Mouse (Mus musculus) ES-E14 (cell line): Measurements from ENCODE around the gene Tacc2. TPM values are rescaled to one million over a fixed set of nuclear protein-coding genes. Genes with fewer than 3 reads are reported as not detected.
"Not testable (repeated sequence)": the region's sequence is repeated elsewhere in the genome, so short reads cannot be mapped to it uniquely, and the experiment has no call there.

ENCODE experiments used
- DNase-seq: peaks from one replicate; pipeline ENCODE4 v3.0.0-alpha.2; 2013; ENCODE audit warnings: low read depth, low spot score
- H3K27ac ChIP-seq: 2 replicates; pipeline ENCODE4 v1.5.1; 2012; ENCODE audit warnings: low read depth, mild to moderate bottlenecking, low read length, moderate library complexity, mixed read lengths; ENCODE audit not compliant: poor library complexity, insufficient read depth, severe bottlenecking
- H3K36me3 ChIP-seq: 2 replicates; pipeline ENCODE4 v1.6.1; 2012; ENCODE audit warnings: mild to moderate bottlenecking, low read length, moderate library complexity, mixed read lengths; ENCODE audit not compliant: control insufficient read depth, poor library complexity, insufficient read depth, severe bottlenecking
- H3K4me1 ChIP-seq, 2 experiments: fragments of 150-350 bp in 1 of 2; sonication (generic) in 1 of 2; 2 replicates each; pipeline ENCODE4 v1.6.1; 2012; ENCODE audit warnings: low read length in 2 of 2, mild to moderate bottlenecking in 1 of 2, mixed read lengths in 1 of 2; ENCODE audit not compliant: control insufficient read depth in 2 of 2, insufficient read depth in 2 of 2, poor library complexity in 1 of 2
- H3K4me3 ChIP-seq, 2 experiments: fragments of 150-350 bp in 1 of 2; sonication (generic) in 1 of 2; 2 replicates each; pipeline ENCODE4 v1.5.1; 2012; ENCODE audit warnings: low read length in 2 of 2, low read depth in 1 of 2, mild to moderate bottlenecking in 1 of 2, mixed read lengths in 1 of 2; ENCODE audit not compliant: insufficient read depth in 1 of 2, poor library complexity in 1 of 2, severe bottlenecking in 1 of 2
- H3K9ac ChIP-seq: 2 replicates; pipeline ENCODE4 v1.6.1; 2012; ENCODE audit warnings: low read depth, mild to moderate bottlenecking, low read length, mixed read lengths; ENCODE audit not compliant: poor library complexity, insufficient read depth, severe bottlenecking
- H3K9me3 ChIP-seq: fragments of 150-350 bp; sonication (generic); 2 replicates; pipeline ENCODE4 v1.6.1; 2012; ENCODE audit warnings: low read depth, mild to moderate bottlenecking, low read length; ENCODE audit not compliant: control insufficient read depth, insufficient read depth
- CHD2 ChIP-seq: IDR thresholded peaks from 2 replicates; pipeline ENCODE4 v1.6.1; 2014; ENCODE audit warnings: mild to moderate bottlenecking, low read depth, low read length, inconsistent platforms
- HCFC1 ChIP-seq: IDR thresholded peaks from 2 replicates; pipeline ENCODE4 v1.6.1; 2012; ENCODE audit warnings: low read length, inconsistent platforms, borderline replicate concordance; ENCODE audit not compliant: insufficient read depth
- MAFK ChIP-seq: IDR thresholded peaks from 2 replicates; pipeline ENCODE4 v1.6.1; 2014; ENCODE audit warnings: mild to moderate bottlenecking, low read depth, low read length, inconsistent platforms; ENCODE audit not compliant: insufficient read depth
- ZC3H11A ChIP-seq: IDR thresholded peaks from 2 replicates; pipeline ENCODE4 v1.6.1; 2012; ENCODE audit warnings: low read depth, mild to moderate bottlenecking, inconsistent platforms, low read length, borderline replicate concordance
- ZNF384 ChIP-seq: IDR thresholded peaks from 2 replicates; pipeline ENCODE4 v1.6.1; 2012; ENCODE audit warnings: low read depth, low read length, inconsistent platforms
- in situ Hi-C, 2 experiments: fragments of 600-800 bp; cut with MboI; formaldehyde crosslinking; loops; one replicate each; pipeline ENCODE4 v1.15.1; 2025; ENCODE audit warnings: low sequenced_read_pairs in 2 of 2, inconsistent platforms in 1 of 2; ENCODE audit not compliant: unreplicated experiment in 2 of 2
- total RNA-seq: library from RNA; depleted of rRNA; stranded (reverse); fragments of 300-350 nt; gene quantifications from 2 replicates; pipeline ENCODE4 v1.2.3, GENCODE M21; 2012

Tacc2 gene
- total RNA-seq, 1 experiment = 23.2 TPM

DNA sequence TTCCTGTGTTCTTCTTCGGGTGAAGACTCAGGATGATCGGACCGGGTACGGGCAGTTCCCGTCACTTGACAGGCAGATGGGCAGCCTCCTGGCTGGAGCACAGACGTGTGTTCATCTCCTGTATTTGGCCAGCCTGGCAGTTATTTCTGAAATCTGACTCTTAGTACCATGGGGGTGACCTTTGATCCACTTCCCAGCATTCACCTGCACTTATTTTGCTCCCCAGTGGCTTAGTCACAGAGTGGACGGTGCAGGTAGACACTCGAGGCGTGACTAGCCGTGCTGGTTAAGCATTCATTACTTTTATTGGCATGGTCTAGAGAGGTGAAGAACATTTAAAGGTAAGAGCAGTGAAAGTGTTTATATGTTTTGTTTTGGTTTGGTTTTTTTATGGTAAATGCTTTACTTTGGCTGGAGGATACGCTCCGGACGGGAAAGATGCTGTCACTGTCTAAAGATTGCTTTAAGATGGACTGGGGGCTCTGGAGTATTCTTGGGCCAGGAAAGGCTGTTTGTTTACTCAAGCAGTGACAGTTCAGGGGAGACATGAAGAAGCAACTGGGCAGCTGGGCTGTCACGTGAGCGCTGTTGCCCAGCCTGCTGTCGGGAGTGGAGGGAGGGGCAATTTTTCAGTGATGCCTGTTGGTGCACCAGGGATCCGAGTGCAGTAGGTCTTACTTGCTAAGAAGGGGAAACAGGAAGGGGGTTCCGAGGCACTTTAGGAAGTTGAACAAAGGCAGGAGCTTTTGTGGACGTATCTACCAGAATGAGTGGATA, 19.0 kb downstream of the Tacc2 start:
- H3K27ac ChIP-seq, H3K4me3 ChIP-seq, DNase-seq, H3K9me3 ChIP-seq, in situ Hi-C loops, H3K9ac ChIP-seq, H3K36me3 ChIP-seq: not testable (repeated sequence)
- H3K4me1 ChIP-seq = peaks cover 4 to 15% of the 10 kb centered on the region in 2 experiments; a peak in 2 of 4 replicates

GRCm38 (mm10) chr7:130597546-130597945, 20.3 kb downstream of the Tacc2 start:
- H3K27ac ChIP-seq = no peak overlapping the region
- in situ Hi-C loops = no loop called here
- no peak for DNase-seq

GRCm38 (mm10) chr7:130600074-130600473, 22.8 kb downstream of the Tacc2 start:
- Histone ChIP-seq H3K27ac (peak overlapping the region; percentile 7; the same call in 1 of the 2 replicates), H3K9me3 (no peaks in the 10 kb centered on the region), H3K9ac (no peak overlapping the region), H3K36me3 (no peaks in the 10 kb centered on the region), H3K4me1 (peaks cover 4 to 18% of the 10 kb centered on the region in 2 experiments; a peak in 2 of 4 replicates), H3K4me3 (no peak overlapping the region)
- no peak for DNase-seq
- in situ Hi-C loops = no loop called here
- TF ChIP-seq CHD2 (no peak; the same call in 1 of the 2 replicates), ZC3H11A (no peak), ZNF384 (no peak), MAFK (peak; percentile 94)

More at GRCm38 (mm10) chr7:130597546-130597945, 20.3 kb downstream of the Tacc2 start:
- peaks cover 4 to 16% of the 10 kb centered on the region in 2 experiments; a peak in 2 of 4 replicates for H3K4me1 ChIP-seq
- H3K9me3 ChIP-seq = no peaks in the 10 kb centered on the region
- H3K4me3 ChIP-seq = no peak overlapping the region
- no peaks in the 10 kb centered on the region for H3K36me3 ChIP-seq
- no peak overlapping the region; the same call in 1 of the 2 replicates for H3K9ac ChIP-seq
- TF ChIP-seq MAFK (no peak), CHD2 (no peak), HCFC1 (no peak), ZNF384 (no peak), ZC3H11A (no peak)

DNA sequence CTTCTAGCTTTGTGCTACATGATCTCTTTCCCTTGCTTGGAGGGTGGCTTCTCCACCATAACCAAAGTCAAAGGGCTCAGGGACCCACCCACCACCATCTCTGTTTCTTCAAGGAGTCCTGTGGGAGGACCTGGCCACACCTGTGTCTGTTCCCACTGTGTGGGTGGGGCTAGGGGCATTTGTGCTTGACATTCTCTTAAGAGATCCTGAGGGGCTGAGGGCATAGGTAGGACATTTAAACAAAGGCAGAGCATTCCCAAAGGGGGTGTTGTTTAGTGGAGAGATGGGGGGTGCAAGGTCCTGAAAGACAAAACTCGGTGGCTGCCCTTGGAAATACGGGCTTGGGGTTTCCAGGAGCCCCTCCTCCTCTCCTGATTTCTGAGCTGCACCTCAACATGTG, 23.3 kb downstream of the Tacc2 start:
- no peak overlapping the region for H3K27ac ChIP-seq
- peaks cover 5 to 20% of the 10 kb centered on the region in 2 experiments; a peak in 2 of 4 replicates for H3K4me1 ChIP-seq
- no peaks in the 10 kb centered on the region; the same call in 1 of the 2 replicates for H3K36me3 ChIP-seq
- H3K4me3 ChIP-seq = no peak overlapping the region
- in situ Hi-C loops = no loop called here
- no peaks in the 10 kb centered on the region for H3K9me3 ChIP-seq
- H3K9ac ChIP-seq = no peak overlapping the region
- peak; percentile 73 for DNase-seq
- TF ChIP-seq CHD2 (no peak; the same call in 1 of the 2 replicates), ZC3H11A (no peak), ZNF384 (no peak), HCFC1 (no peak), MAFK (no peak)

DNA sequence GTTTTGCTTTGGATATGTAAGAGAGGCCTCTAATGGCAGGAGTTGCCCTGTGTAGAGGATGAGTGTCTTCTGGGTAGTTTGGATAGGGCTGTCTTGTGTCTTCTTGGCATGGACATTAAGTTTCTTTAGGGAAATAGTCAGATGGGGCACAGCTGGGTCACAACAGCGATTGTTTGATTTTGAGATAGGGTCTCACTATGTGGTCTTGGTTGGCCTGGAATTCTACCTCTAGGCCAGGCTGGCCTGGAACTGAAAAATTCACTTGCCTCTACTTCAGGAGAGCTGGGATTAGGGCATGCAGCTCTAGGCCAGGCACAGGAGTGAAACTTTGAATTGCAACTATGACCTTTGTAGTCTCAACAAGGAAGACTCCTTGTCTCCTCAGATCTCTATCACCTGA, 25.6 kb downstream of the Tacc2 start:
- TF ChIP-seq ZC3H11A = no peak
- no peak for TF ChIP-seq HCFC1
- no peak for TF ChIP-seq ZNF384
- TF ChIP-seq MAFK = no peak
- no peak for TF ChIP-seq CHD2
- no peaks in the 10 kb centered on the region for H3K9me3 ChIP-seq
- no peak for DNase-seq
- in situ Hi-C loops = no loop called here
- H3K9ac ChIP-seq = no peak overlapping the region
- no peaks in the 10 kb centered on the region; the same call in 1 of the 2 replicates for H3K36me3 ChIP-seq
- H3K4me1 ChIP-seq = peaks cover 5 to 16% of the 10 kb centered on the region in 2 experiments; a peak in 2 of 4 replicates
- H3K27ac ChIP-seq = no peak overlapping the region
- H3K4me3 ChIP-seq = no peak overlapping the region
